Mouse (Mus musculus) adrenal gland, adult 18-20 months (tissue): ENCODE results near the gene Cd300lg. TPM values are rescaled to one million over a fixed set of nuclear protein-coding genes. Genes with fewer than 3 reads are reported as not detected.

Experiments used
- DNase-seq, 2 experiments: peaks; one replicate each; pipeline ENCODE4 v3.0.0; 2021 to 2022; ENCODE audit warnings: low spot score in 2 of 2
- total RNA-seq, 2 experiments: library from RNA; stranded (reverse); gene quantifications; 1 replicate in 1 of 2; 2 replicates in 1 of 2; pipeline ENCODE4 v1.2.3; 2021

Gene Cd300lg
- total RNA-seq, 2 experiments from 2014 or later = 32.4 to 33.4 TPM

- no peak for DNase-seq
These were observed 16.0 kb upstream of the Cd300lg start for GRCm38 (mm10) chr11:102025354-102025753.

DNA sequence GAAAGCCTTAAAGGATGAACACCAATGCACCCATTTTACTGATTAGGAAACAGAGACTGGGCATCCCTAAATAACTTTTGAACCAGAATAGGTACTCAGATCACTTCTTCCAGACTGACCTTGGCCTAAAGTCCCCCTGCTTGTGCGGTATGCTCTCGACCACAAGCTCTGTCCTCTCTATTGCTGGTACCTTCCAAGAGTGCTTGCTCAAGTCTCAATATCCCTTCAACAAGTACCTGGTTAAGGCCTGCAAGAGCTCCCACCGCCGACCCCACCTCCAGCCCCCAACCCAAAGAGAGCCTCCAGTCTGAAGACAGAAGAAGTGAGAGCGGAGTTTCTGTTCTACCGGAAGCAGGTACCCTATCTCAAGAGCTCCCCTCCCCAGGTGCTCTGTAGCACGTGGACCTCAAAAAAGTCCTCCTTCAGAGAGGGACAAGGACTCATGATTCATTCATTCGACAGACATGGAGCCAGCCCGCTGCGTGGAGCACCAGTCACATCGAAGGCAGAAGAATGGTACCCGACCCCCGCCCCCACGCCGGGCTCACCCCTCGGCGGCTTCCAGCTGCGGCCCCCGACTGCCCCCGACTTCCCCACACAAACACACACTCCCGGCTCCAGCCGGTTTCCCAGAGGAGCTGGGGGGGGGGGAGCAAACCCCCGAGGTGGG, 15.2 kb upstream of the Cd300lg start:
- no peak for DNase-seq

DNA sequence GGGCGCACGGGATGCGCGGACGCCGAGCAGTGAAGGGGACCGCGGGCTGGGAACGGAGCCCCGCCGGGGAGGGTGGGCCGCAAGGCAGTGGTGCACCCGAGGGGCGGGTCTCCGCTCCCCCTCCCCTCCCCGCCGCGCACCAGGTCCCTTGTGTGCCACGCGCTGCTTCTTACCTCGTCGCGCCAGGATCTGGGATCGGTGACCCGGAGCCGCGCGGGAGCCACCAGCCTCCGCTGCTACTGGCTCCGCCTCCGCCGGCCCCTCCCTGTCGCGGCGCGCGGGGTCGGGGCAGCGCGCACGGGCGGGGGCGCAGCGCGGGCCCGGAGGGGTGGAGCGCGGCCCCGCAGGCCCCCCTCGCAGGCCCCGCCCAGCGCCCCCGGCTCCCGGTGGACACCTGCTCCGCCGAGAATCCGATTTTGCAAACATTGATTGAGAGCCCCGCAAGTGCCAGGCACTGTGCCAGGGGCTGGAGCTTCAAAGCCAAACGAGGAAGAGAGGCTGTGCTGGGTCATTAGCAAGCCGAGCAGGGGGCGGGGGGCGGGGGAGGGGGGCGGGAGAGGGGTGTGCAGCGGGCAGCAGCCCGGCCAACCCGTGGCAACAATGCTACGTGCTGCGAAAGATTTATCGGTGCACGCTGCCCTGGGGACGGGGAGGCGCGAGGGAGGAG, 14.5 kb upstream of the Cd300lg start:
- peak; percentile 70 to 81 for DNase-seq

DNA sequence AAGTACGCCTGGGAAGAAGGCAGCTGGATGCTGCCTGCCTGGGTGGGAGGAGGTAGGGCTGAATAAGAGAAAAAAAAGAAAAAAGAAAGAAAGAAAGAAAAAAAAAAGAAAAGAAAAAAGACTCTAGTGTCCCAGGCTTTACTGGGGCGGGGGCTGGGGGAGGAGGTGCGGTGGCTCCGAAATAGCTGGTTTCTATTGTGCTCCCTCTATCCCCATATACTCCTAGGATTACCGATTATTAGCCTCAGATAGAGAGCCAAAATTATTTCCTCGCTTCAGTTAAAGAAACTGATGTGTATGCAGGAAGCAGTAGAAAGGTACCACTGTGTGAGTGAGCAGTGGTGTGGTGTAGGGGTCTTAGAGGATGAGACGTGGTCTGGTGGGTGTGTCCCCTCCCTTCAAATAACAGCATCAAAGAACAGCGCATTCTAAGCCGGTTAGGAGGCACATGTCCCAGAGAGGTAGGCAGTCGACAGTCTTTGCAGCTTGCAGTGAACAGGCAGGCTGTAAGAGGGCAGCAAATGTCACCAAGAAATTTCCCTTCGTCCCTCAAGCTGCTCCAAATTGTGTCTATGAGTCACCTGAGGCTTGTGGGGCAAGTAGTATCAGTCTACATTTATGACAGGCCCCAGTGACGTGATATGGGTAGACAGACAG, 13.8 kb upstream of the Cd300lg start:
- DNase-seq = no peak

DNA sequence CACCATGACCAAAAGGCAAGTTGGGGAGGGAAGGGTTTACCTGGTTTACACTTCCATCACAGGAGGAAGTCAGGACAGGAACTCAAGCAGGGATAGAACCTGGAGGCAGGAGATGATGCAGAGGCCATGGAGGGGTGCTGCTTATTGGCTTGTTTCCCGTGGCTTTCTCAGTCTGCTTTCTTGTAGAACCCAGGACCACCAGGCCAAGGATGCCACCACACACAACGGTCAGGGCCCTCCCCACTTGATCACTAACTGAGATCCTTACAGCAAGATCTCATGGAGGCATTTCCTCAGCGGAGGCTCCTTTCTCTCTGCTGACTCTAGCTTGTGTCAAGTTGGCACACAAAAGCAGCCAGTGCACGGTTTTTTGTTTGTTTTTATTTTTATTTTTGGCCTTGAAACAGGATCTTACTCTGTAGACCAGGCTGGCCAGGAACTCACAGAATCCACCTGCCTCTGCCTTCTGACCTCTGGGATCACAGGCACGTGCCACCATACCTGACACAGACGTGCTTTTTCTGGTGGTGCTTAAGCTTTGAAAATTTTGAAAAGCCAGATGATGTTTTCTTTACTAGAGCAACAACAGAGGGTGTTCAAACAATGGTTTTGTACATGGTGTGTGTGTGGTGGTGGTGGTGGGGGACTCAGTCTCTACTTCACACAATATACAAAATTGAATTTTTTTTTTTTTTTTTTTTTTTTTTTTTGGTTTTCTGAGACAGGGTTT, 13.1 kb upstream of the Cd300lg start, which contains the start of gene Mpp3:
TSS of gene Mpp3 (minus strand) at position 375 of the 730 bp plus-strand sequence.
- DNase-seq = no peak

DNA sequence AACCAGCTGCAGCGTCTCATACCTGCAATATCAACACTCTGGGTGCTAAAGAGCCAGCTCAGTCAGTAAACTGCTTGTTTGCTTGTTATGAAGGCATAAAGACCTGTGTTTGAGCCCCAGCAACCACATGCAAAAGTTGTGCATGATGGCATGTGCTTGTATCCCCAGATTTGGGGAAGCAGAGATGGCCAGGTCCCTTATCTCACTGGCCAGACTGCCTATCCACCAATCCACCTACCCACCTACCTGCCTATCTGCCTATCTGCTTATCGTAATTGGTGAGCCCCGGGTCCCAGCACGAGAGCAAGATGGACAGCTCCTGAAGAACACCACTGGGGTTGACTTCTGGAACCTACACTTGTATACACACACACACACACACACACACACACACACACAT, 12.0 kb upstream of the Cd300lg start:
- DNase-seq = no peak

GRCm38 (mm10) chr11:102029966-102030365, 11.3 kb upstream of the Cd300lg start:
- no peak for DNase-seq

DNA sequence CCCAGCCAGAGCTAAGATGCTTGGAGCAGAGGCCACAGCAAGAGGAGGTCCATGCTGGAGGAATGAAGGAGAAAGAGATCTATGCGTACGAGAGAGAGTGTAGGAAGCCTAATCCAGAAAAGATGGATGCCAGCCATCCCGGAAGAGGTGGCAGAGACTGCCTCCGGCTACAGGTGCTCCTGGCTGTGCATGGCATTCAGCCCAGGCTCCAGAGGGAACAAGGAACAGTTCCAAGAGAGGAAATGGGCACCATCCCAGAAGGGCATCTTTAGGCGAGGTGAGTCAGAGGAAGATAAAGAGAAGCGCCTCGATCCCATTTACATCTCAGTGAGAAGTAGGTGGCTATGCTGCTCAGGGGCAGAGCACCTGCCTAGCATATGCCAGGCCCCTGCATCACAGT, 10.2 kb upstream of the Cd300lg start:
- no peak for DNase-seq

GRCm38 (mm10) chr11:102033055-102033591, 8.2 kb upstream of the Cd300lg start:
- no peak for DNase-seq

DNA sequence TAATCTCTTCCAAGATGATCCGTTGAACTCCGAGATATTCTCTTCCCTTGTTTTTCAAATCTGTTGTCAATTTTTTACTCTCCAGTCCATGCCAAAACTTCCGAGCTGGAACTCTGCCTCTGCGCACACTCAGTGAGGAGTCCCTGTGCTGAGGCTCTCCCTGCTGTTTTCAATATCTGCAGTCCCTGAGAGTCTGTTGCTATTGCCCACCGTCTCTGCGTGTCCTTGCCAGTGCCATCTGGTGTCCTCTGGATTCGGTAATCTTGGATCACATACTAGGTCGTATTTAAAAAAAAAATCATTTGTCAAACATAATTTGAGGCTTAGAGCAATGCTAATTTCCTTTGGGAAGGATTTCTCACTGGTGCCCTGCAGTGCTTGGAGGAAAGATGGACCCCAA, 6.4 kb upstream of the Cd300lg start:
- no peak for DNase-seq

- DNase-seq = no peak
These were observed 5.8 kb upstream of the Cd300lg start for GRCm38 (mm10) chr11:102035456-102035960.

DNA sequence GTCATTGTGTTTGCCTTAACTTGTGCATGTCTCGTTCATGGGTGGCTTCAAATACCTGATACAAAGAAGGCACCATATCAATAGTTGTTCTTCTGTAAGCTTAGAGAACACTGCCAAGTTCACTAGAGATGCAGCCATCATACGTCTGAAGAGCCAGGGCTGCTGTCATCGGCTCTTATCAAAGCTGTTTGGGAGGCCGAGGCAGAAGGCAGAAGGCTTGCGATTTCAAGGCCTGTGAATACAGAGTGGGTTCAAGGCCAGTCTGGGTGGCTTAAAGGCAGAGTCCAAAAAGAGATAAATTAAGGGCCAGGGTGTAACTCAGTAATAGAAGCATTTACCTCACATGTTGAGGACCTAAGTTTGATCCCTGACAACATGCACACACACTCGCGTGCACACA, 5.0 kb upstream of the Cd300lg start:
- no peak for DNase-seq

DNA sequence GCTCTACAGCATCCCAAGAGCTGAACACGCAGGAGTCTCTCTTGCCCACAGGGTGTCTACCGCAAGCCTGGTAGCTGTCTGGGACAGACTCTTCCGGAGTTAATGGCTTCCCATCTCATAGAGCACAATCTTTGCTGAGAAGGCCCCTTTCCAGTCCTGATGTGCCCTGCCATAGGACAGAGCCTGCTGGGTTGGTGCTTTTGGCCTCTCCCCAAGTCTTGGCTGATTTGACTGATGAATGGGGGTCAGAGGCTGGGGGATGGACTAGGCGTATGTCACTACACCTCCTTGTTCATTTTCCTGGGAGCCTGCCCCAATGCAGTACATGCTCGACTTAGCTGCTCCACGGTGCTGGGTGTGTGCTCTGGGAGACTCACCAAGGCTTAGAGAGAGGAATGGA, 3.5 kb upstream of the Cd300lg start:
- no peak for DNase-seq

DNA sequence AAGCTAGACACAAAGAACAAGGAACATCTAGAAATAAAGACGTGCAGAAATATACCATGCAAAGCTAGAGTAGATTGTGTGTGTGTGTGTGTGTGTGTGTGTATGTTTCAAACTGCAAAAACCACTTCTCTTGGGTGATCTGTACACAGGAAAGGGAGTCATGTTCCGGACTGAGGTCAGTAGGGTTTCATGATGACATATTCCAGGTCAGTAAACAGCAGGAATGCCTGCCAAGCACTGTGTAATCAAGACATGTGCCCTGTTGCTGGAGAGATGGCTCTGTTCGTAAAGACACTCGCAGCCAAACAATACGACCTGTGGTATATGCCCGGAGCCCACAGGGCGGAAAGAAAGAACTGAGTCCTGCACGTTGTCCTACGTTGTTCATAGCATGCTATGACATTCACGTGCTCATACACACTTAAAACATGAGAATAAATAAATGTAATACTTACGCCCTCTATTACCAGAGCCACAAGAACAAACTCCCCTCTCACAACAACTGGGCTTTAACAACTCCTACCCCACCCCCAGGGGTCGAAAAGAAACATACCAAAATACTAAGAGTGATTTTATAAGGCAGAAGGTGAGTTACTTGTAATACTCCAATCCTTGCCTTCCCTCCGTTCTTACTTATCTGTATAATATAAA, 1.7 kb upstream of the Cd300lg start:
- DNase-seq = no peak

DNA sequence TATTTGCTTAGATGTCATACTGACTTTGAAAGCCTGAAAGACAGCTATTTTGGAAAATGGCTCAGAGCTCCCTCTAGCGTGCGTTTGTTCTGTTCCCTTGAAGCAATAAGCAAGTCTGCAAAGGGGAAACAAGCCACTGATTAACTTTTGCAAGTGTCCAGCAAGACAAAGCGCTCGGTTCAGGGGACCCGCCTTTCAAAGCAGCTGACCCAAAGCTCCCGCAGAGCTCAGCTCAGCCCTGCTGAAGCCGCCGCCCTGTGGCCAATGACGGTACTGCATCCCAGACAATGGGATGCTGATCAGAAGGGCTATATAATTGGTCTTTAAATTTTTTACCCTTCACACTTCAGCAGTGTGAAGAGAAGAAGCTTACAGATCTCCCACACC, 1.2 kb upstream of the Cd300lg start:
- DNase-seq = peak; percentile 92 to 96

DNA sequence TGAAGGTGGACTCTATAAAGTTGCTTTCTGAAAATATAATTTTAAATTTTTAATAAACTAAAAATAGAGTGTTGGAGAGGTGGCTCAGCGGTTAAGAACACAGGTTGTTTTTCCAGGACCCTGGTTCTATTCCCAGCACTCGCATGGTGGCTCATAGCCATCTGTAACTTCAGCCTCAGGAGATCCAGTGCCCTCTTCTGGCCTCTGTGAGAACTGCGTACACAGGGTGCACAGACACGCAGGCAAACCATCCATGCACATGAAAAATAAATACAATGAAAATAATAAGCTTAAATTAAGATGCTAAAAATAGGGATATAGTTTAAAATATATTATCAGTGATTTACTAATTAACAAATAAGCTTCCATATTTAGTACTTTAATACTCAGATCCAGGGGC, 663 bp upstream of the Cd300lg start:
- no peak for DNase-seq

DNA sequence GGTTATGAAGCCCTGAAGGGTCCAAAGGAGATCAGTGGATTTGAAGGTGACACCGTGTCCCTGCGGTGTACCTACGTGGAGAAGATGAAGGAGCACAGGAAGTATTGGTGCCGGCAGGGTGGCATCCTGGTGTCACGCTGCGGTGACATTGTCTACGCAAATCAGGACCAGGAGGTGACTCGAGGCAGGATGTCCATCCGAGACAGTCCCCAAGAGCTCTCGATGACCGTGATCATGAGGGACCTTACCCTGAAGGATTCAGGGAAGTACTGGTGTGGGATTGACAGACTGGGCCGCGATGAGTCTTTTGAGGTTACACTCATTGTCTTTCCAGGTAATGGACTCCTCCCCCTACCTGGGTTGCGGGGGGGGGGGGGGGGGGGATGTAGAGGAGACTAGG, 1.7 kb downstream of the Cd300lg start:
- DNase-seq = no peak

- DNase-seq = no peak
These were observed 2.1 kb downstream of the Cd300lg start for GRCm38 (mm10) chr11:102043381-102043780.

- no peak for DNase-seq
These were observed 3.4 kb downstream of the Cd300lg start for GRCm38 (mm10) chr11:102044691-102045212.

- DNase-seq = no peak
These were observed 5.3 kb downstream of the Cd300lg start for GRCm38 (mm10) chr11:102046607-102047006.
